Mouse (Mus musculus) thymus, postnatal 0 days (tissue): ENCODE measurements around the gene Gm47955. TPM values are rescaled to one million over a fixed set of nuclear protein-coding genes. Genes with fewer than 3 reads are reported as not detected.
"Not testable (repeated sequence)": the region's sequence is repeated elsewhere in the genome, so short reads cannot be mapped to it uniquely, and the experiment has no call there.

ENCODE experiments used
- DNase-seq: peaks from one replicate; pipeline ENCODE4 v3.0.0-alpha.2; 2015; ENCODE audit warnings: low spot score
- polyA plus RNA-seq: library from polyadenylated mRNA; unstranded; fragments of >200 nt; fragmentation: Nextera tagmentation; extraction: Ambion mirVana; gene quantifications from 2 replicates; pipeline ENCODE4 v1.2.1, GENCODE M21; 2015

Gm47955 gene
- polyA plus RNA-seq, 1 experiment from 2014 or later = not detected

DNA sequence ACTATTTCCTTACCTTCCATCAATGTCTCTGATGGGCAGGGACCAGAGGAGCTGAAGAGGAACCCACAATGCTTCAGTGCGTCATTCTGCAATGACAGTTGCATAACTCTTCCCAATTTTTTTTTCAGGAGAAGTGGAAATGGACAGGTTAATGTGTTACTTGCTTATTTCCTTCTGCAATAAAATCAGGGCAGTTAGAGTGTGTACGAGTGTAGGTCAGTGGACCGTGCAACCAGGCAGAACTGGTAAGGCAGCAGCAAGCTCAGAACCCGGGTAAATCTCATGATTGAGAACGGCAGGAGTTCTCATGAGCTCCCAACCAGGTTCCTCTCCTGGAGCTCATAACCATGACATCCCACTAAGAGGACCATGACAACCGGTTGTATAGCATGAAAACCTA is 32.0 kb downstream of the Gm47955 start:
- no peak for DNase-seq

DNA sequence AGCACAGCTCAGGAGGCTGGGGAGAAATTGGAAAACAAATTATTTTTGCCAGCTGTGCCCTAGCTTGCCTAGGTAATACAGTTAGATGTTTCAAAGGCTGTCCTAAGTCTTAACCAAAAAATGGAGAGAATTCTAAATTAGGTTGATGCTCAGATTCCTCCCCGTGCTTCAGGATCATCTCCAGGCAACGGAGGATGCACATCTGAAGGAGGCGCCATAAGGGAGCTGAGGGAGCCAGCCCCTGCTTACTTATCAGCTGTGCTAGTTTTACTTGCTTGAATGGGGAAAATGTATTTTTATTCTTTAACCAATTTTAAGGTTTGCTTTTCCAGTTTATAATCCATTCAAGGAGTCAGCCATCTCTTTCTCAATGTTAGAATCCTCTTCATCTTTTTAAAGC is 33.9 kb downstream of the Gm47955 start:
- DNase-seq = no peak

DNA sequence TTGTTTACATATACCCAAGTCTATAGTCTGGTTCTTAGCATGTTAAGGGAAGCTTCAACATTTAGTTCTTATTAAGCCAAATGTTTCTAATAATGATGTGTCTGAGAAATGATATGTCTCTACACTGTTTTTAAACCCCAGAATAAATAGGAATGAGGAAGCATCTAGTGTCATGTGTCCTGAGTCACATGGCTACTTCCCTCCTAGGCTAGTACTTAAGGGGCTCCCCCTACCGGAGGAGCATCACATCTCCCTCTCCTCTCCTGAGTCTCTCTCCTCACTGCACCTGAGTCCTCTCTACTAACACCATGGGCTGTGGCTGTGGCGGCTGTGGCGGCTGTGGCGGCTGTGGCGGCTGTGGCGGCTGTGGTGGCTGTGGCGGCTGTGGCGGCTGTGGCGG is 40.2 kb downstream of the Gm47955 start, which contains the start of gene Gm47959:
Gm47959 (plus strand) TSS at position 243 of the 400 bp plus-strand sequence.
- not testable (repeated sequence) for DNase-seq

DNA sequence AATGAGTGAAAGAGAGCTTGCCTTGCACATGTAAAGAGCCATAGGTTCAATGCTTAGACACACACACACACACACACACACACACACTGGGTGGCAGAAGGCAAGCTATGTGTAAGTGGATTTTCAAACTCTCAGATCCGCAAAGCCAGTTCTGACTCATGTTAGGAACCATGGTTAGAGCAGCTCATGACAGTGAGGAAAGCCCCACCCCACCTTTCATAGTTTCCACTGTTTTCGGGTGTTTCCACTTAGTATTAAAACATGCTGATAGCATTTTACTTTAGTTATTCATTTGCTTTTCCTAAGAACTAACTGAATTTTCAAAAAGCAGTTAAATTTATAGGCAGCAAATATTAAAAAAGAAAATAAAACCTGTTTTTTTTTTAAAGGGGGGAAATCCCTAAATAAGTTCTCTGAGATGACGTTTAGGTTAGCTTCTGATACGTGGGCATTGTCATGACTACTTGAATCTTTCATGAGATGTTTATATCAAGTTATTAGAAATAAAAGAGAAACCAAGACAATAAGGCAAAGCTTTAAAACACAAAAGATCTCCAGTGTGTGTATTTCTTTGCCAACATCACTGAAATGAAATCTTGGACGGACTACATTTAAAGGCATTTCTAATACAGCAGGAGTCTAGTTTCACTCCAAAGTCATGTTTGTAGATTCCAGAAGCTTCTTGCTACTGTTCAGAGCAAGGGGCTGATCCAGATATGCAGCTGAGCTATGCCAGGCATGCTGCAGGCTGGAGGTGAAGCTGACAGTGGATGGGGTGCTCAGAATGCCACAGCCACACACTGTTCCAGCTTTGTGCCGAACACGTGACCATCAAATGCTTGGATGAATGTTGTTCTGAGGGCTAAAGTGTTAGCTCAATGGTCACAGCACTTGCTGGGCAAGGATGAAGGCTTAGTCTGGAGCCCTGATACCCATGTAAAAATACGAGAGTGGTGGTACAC is 46.4 kb downstream of the Gm47955 start:
- no peak for DNase-seq

DNA sequence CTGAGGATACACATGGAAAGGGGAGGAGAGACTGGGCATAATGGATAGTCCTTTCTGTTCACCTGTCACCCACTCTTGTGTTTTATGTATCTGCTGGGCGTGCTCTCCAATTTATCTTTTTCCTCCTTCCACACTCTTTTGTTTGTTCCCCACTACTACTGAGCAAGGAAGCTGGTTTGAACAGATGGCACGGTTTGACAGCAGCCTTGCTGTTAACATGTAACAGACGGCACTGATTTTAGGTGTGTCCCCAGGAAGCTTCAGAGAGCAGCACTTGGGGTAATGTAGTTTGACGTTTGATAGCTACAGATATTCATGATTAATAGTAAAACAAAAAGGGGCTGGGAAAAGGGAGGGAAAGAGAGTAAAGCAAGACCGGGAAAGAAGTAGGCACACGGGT is 47.4 kb downstream of the Gm47955 start:
- DNase-seq = no peak

Other genes with a start within 250 kb of the Gm47955 start
- 255 and 259 TPM in 2 replicates for gene Mff, start 235.4 kb upstream of the Gm47955 start, polyA plus RNA-seq
- 0.17 and 0.47 TPM in 2 replicates for gene Tm4sf20, start 191.8 kb upstream of the Gm47955 start, polyA plus RNA-seq
- gene Gm47791, start 189.0 kb upstream of the Gm47955 start, polyA plus RNA-seq = not detected in 2 replicates
- gene Agfg1, start 120.8 kb upstream of the Gm47955 start, polyA plus RNA-seq = 45.2 and 50.4 TPM in 2 replicates
- 0.27 and 0.35 TPM in 2 replicates for gene A030005L19Rik, start 47.0 kb upstream of the Gm47955 start, polyA plus RNA-seq
- gene A030014E15Rik, start 35.4 kb upstream of the Gm47955 start, polyA plus RNA-seq = not detected in 2 replicates
- gene Gm6217, start 28.9 kb upstream of the Gm47955 start, polyA plus RNA-seq = not detected in 2 replicates
- gene A030003K21Rik, start 16.9 kb upstream of the Gm47955 start, polyA plus RNA-seq = not detected in 2 replicates
- not detected in 2 replicates for gene Gm7544, start 4.3 kb upstream of the Gm47955 start, polyA plus RNA-seq
- gene Gm47959, start 40.3 kb downstream of the Gm47955 start, polyA plus RNA-seq = not detected in 2 replicates
- gene Slc19a3, start 78.2 kb downstream of the Gm47955 start, polyA plus RNA-seq = 0.09 and 0.15 TPM in 2 replicates
- not detected in 2 replicates for gene Krtap28-10, start 82.2 kb downstream of the Gm47955 start, polyA plus RNA-seq
- not detected in 2 replicates for gene Gm47969, start 84.6 kb downstream of the Gm47955 start, polyA plus RNA-seq
- not detected in 2 replicates for gene A030005K14Rik, start 99.1 kb downstream of the Gm47955 start, polyA plus RNA-seq
- not detected in 2 replicates for gene Krtap28-13, start 100.6 kb downstream of the Gm47955 start, polyA plus RNA-seq
- 5.7 and 7.6 TPM in 2 replicates for gene Ccl20, start 156.5 kb downstream of the Gm47955 start, polyA plus RNA-seq
- 0.08 TPM in 1 of 2 replicates, not detected in the other for gene Daw1, start 199.5 kb downstream of the Gm47955 start, polyA plus RNA-seq